Mouse (Mus musculus) gastrocnemius, postnatal 36 days (tissue): ENCODE results near the gene Ccdc141. TPM values are rescaled to one million over a fixed set of nuclear protein-coding genes. Genes with fewer than 3 reads are reported as not detected.

Experiments used
- DNase-seq, 2 experiments: peaks; one replicate each; pipeline ENCODE4 v3.0.0; 2022
- intact Hi-C: fragments of 180-260 bp; cut with DNase I; formaldehyde crosslinking; loops from one replicate; pipeline ENCODE4 v1.15.1; 2025
- long read RNA-seq, 2 experiments: library from polyadenylated mRNA; stranded (forward); transcript quantifications; one replicate each; pipeline ENCODE4 v2.0.0; 2021
- total RNA-seq, 2 experiments: library from RNA; stranded (reverse); gene quantifications; 2 replicates each; pipeline ENCODE4 v1.2.3; 2021

The Ccdc141 gene
- total RNA-seq, result 10 to 100 TPM in 1 of 2 experiments, 1 to 10 TPM in 1; 7.6 to 11.3 TPM
- long read RNA-seq, experiment 1, partial matches to known transcripts, result 0 of 2 reads
- long read RNA-seq, experiment 1, other reads (novel, unspliced or antisense), result 0 of 2 reads
- long read RNA-seq, experiment 2, partial matches to known transcripts, result 1 of 2 reads
- long read RNA-seq, experiment 2, other reads (novel, unspliced or antisense), result 1 of 2 reads

DNA sequence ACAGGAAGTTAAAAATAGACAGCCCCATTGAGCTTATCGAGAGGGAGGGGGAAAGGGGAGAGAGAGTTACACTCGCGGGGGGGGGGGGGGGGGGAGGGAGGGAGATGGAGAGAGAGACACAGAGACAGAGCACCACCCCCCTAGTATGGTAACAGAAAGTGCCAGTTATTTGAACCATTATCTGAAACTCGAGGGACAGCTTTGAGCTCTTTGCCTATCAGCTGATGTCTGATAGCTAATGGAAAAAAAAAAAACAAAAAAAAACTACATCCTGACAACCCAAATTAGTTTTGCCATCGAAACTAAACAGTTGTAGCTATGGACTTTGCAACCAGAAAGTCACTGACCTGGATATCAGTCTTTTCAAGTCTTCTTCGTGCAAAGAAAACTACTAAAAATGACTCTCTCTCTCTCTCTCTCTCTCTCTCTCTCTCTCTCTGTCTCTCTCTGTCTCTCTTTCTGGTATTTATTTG, at the start of gene Ccdc141:
Ccdc141 (minus strand) TSS at position 4 of the 473 bp plus-strand sequence.
- intact Hi-C loops, result no loop called here
- no peak for DNase-seq

DNA sequence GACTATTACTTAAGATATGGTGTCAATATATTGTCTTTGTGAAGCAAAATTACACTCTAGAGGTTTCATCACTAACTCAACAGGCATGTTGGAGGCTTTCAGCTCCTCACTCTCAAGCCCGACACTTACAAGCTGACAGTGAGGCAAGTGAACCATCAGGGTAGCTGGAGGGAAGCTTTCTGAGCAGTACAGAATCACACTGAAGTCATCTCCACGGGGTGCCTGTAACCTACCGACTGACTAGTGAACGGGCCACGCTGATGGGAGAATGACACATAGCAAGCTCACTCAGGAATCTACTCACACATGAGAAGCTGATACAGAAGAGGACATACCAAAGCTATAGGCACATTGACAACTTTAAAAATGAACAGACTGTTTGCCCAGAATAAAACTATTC, 42.4 kb upstream of the Ccdc141 start:
- intact Hi-C loops, result no loop called here

DNA sequence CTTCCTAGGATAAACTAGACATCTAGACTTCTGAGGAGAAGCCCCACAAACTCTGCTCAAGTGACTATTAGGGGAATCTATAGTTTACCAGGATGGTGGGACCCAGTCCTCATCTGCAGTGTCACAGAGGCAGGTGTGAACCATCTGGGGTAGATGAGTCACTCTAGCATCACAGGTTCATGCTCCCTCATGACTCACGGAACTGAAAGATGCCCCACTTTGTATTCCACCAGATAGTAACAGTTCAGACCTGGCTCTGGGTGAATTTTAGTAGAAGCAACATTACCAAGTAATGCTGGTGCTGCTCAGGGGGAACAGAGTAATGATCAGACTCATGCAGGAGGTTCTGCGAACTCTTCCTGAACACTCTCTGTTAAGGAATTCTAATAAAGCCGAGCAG, 36.5 kb upstream of the Ccdc141 start:
- intact Hi-C loops, result loop anchor here (10.0 kb wide), 1 partner anchor 122 kb away; no protein-coding TSS in a partner anchor
- DNase-seq, result no peak

More for the DNA sequence above, 42.4 kb upstream of the Ccdc141 start:
- DNase-seq, result no peak

DNA sequence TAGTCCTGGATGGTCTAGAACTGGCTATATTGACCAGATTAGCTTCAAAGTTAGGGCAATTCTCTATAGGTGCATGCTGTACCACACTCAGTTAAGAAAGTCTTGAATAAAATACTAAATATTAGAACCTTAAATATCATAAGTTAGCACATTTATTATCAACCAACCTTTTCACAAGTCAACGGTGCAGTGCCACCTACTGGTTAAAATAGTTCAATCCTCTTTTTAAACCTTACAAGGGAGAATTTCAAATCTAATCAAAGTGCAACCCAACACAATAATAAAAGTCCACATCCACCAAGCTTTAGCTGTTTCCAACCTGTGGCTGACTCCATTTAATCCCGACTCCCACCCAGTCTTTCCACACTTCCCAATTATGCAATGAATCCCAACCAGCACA, 33.5 kb upstream of the Ccdc141 start:
- intact Hi-C loops, result loop anchor here (10.0 kb wide), 1 partner anchor 119 kb away; no protein-coding TSS in a partner anchor
- DNase-seq, result no peak

DNA sequence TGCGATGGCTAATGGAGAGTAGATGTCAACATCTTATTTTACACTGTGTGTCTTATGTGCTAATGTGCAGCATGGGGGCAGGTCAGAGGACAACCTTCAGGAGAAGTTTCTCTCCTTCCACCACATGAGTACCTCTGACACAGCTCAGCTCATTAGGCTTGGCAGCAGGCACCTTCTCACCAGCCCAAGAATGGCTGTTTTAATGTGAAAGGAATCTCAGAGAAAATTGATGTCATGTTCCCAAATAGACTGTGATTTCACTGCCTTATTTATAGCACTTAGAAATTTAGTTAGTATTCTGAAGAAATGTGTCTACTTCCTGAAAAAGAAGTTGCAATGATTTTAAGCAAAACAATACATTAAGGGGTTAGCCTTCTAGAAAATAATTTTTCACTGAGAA, 31.5 kb upstream of the Ccdc141 start:
- intact Hi-C loops, result loop anchor here (10.0 kb wide), 1 partner anchor 117 kb away; no protein-coding TSS in a partner anchor
- DNase-seq, result no peak

DNA sequence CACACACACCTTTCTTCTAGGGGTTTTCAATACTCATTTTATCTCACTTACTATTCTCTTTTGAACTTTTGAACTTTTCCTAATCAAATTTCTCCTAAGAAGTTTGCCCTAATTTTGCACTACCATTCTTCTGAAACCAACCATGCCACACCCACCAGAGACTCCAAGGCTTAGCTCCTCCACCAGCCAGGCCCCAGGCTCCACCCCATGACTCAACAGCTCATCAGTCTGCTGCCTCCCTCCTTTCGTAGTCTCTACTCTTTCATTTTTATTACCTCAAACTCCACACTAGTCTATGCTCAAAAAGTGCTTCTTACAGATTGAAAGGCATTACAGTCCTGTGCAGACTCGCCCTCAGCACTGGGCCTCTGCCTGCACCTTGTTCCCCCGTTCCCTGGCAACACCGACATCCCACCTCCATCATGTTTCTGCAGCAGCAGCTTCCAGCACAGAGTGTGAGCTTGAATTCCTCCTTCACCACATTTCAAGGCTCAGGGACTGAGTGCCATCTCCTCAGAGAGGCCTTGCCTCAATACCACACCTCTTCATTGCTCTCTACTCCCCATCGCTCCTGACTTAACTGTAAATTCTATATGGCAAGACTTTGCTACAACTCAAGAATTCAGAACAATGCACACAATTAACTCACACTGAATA, 30.6 kb upstream of the Ccdc141 start:
- intact Hi-C loops, result loop anchor here (10.0 kb wide), 1 partner anchor 116 kb away; no protein-coding TSS in a partner anchor

DNA sequence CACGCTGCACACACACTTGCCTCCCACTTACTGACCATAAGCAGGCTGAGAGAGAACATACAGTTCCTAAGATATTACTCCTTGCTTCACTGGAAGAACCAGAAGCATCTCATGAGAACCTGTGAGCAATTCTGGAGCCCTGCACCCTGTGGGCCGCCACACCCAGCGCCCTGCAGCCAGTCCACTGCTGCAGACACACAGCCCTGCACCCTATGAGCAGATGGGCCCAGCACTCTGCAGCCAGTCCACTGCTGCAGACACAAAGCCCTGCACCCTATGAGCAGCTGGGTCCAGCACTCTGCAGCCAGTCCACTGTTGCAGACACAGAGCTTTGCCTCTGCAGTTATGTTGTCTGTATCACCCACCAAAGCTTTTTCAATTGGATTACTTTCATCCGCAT, 29.9 kb upstream of the Ccdc141 start:
- intact Hi-C loops, result loop anchor here (10.0 kb wide), 1 partner anchor 116 kb away; no protein-coding TSS in a partner anchor
- no peak for DNase-seq

More for the DNA sequence above, 30.6 kb upstream of the Ccdc141 start:
- no peak for DNase-seq

DNA sequence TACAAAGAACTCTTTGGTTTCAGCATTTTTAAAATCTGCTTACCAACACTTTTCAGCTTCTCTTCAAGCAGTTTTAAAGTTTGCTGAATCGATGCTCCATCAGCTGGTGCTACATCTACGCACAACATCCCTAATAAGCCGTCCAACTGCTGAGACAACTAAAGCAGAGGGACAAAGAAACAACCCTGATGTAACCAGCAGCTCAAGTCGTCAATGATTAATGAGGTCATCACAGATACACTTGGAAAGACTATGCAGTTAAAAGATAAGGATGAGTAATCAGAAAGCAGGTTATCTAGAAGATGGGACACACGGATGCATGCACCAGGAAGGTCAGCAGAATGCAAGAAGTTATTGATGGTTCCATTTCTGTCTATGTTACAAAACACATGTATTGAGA, 27.8 kb upstream of the Ccdc141 start:
- intact Hi-C loops, result no loop called here
- no peak for DNase-seq

DNA sequence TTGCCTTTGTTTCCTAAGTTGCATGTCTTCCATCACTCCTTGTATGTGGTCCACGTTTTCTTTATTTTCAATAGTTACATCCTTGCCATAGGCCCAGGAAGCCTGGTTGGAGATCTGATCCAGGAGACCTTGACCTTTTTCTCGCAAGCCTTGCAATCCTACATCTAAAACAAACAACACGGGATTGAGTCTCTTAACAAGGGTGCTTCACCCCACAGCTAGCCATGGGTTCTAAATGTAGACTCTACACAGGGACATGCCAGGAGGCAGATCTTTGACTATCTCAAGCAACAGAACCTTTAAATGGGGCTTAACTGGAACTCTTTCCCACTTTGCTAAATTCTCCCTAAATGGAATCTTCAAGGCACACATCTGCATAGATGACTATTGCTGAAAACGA, 26.4 kb upstream of the Ccdc141 start:
- DNase-seq, result no peak
- intact Hi-C loops, result no loop called here

DNA sequence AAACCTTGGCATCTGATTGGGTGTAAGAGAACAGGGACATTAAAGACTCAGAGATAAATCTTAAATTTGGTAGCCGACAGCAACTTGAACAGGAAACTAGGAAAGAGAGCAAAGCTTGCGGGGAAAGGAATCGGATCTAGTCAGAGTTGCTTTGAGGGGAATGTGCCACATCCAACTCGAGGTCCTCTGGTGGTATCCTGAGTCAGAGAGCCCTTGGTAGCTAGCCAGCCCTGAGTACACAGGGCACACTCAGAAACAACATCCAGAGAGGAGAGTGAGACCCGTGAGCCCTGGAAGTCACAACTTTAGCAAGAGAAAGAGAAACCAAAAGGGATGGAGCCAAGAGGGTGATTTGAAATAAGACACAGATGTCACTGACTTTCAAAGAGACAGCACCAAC, 24.6 kb upstream of the Ccdc141 start:
- intact Hi-C loops, result no loop called here

DNA sequence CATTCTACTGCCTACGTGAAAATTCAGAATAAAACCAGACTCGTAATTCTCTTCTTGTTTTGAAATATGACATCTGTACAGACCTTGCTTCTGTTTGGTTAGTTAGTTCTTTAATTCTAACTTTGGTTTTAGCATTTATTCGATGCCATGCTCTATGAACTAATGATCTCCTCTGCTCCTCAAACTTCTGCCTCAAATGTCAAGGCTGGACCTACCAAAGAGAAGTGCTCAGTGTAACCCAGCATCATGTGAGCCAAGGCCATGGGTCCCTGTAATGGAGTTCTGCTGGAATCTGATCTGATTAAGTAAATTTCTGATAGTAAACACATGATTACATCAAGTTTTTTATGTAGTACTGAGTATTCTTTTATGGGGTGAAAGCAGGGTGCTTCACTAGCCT, 21.4 kb upstream of the Ccdc141 start:
- no peak for DNase-seq
- intact Hi-C loops, result no loop called here

More for the DNA sequence above, 24.6 kb upstream of the Ccdc141 start:
- no peak for DNase-seq

DNA sequence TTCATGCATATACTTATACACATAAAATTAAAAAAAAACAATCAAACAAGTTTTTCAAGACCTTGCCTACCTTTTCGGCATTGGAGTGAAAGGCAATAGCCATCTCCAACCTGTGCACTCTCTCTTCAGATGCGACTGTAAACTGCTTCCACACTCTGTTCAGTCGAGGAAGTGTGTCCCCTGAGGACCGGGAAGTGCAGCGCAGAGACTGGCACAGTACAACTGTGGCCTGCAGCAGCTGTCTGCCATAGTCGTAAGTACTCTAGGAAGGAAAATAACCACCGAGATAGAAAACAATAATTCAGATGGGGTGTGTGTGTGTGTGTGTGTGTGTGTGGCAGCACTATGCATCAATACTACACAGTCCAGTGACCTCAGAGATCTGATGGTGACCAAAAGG, 20.5 kb upstream of the Ccdc141 start:
- DNase-seq, result no peak
- intact Hi-C loops, result no loop called here

DNA sequence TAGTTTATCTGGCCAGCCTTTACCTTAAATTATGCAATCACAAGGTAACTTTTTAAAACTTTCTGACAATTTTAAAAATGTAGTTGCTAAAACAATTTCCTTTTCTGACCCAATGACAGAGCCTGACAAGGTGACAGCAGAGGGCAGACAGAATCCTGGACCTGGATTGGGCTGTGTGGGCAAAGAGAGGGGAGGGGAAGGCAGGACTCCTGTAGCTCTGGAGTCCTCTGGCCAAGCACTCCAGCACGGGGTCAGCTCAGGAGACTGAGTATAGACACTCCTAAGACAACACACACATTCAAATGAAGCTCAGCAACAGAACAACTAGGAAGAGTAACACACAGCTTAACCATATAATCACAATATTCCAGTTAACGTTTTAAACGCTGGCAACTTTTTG, 19.9 kb upstream of the Ccdc141 start:
- DNase-seq, result no peak
- intact Hi-C loops, result no loop called here

DNA sequence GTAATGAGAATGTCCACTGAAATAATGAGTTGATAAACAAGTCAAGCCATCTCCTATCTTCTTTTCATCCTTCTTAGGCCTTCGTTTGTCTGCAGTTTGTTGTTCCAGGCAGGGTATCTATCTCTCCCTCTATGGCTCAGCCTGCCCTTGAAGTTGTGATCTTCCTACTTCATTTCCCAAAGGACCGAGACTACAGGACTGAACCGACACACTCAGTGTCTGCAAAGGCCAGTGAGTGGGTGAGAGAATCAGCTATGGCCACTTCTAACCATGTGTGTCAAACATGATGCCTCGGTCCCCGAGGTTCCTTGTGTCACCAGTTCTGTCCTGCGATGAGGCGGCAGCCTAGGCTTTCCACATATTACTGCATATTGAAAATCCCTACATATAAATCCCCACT, 19.2 kb upstream of the Ccdc141 start:
- intact Hi-C loops, result no loop called here

DNA sequence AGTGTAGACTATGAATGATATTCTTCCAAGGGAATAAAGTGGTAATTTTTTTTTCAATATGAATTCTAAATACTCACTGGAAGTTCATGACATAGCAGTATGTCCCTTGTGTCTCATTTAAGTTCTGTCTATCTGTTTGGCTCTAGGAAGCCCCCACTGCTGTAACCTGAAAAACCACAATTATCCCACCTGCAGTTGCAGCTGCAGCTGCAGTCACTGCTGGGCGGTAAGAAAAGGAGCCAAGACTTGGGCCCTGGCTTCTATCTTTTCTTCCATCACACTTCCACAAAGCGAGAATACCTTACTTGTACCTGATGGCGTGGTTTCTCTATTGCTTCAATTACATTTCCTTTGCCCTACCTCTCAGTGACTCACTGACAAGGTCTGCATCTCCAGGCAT, 17.1 kb upstream of the Ccdc141 start:
- DNase-seq, result no peak
- intact Hi-C loops, result no loop called here

More for the DNA sequence above, 19.2 kb upstream of the Ccdc141 start:
- no peak for DNase-seq

DNA sequence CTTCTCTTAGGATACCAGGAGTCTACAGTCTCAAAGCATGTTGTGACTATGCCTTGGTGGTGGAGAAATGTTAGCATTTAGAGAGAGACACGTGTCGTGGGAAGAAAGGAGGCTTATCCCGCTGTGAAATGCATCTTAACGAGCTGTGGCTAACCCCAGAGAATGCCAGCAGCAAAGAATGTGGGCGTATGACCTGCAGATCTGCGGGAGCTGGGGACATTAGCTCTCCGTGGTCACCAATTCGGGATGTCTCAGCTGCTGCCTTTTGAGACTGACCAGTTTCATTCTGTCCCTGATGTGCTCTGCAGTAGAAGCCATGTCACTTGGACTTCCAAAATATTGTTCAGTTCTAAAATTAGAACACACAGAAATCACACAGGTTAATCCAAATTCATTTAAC, 16.5 kb upstream of the Ccdc141 start:
- DNase-seq, result no peak
- intact Hi-C loops, result no loop called here

DNA sequence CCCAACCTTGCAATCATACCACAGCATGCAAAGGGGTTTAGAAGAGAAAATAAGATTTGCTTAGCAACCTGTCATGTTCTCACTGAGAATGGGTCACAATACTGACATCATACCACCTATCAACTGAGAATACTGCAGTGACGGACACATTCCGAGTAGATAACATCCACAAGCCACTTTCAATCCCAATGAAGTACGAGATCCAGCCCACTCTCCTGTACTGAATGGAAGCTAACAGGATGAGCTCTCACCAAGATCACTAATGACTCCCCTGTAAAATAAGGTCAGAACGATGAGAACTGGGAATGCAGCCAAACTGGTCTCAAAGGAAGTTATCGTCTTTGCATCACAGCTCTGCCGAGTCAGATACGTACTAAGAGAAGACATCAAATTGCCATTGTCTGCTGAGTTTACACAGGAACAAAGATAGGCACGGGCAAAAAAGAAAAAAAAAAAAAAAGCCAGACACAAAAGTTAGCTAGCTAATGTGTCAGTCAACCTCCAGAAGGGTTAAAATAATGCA, 13.7 kb upstream of the Ccdc141 start:
- no peak for DNase-seq
- intact Hi-C loops, result no loop called here

DNA sequence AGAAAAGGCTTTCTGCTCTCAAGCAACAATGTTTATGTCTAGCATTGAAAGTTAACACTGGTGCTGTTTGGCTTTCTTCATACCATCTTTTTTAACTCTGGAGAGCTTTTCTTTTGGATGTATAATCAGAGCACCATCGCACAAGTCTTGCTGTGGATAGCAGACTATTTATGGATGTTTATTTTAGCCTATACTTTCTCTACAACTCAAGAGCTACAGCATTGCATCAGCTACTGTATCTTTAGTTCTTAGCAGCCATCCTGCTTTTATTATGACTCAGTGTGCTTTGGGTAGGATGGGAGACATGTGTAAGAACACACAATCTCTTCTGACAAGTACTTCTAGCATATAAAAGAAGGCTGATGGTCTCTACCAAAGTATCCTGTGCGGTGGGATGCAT, 13.2 kb upstream of the Ccdc141 start:
- intact Hi-C loops, result no loop called here
- DNase-seq, result no peak

DNA sequence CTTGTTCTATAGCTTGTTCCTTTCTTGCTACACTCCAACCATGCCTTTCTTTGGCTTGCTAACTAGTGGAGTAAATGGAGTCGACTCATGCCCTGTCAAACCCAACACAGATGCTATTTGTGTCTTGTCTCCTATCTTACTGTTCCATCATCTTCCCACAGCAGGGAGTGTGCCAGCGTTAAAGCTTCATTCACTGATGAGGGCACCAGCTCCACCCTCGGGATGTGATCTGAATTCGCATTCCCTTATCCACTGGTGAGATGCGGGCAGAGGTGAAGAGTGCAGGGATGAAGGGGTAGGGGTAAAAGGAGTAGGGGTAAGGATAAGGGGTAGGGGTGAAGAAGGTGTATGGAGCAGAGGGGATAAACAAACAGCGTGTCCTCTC, 12.6 kb upstream of the Ccdc141 start:
- DNase-seq, result no peak
- intact Hi-C loops, result no loop called here

DNA sequence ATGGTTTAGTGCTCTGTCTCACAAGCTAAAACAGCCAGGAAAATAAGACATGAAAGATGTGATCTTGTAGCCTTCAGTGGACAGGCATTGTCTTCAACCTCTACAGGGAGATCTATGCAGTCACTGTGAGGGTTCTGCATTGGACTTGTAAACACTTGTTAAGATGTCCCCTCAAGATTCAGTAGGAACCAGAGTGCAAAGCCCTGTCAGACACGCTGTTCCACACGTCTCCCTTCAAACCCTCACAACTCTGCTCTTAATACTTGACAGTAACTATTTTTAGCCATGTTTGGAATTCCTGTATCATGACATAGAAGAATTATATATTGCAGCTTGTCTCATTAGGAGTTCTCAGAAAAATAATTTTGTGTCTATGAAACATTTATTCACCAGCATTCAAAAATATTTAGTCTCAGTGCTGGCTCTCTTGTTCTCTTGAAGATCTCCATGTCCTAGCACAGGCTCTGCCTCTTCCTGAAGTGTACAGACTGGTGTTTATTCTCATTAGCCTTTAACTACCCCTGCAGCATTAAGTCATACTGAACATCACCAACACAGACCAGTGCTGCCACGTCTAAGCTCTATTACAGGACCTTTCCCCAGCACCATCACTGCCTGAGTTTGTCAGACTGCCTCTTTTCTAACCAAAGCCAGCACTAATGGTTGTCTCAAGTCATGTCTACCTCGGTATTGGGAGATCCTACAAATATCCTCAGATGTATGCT, 12.0 kb upstream of the Ccdc141 start:
- intact Hi-C loops, result no loop called here
- no peak for DNase-seq

DNA sequence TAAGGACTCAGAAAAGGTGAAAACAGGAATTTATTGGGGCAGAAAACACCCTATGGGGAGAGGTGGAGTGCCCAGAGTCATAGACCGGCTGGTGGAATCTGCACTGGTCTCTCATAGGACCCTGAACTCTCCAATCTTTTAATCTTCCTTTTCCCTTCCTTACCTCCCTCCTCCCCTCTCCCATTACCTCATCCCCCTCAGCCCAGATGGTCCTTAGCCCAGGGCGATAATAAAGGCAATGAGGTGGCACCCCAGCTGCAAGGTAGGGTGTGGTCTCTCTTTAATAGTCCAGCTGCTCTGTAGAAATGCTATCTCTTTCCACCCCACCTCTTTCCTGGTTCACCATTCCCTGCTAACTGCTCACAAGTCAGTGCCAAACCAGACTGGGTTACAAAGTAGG, 7.0 kb upstream of the Ccdc141 start:
- no peak for DNase-seq
- intact Hi-C loops, result no loop called here
